Mouse (Mus musculus) myocyte (in vitro differentiated cells): Measurements from ENCODE around the gene Bmp6.

Source experiments
- CEBPB ChIP-seq: IDR thresholded peaks from 2 replicates; pipeline ENCODE4 v1.6.1; 2011; ENCODE audit warnings: mild to moderate bottlenecking, moderate library complexity; ENCODE audit not compliant: poor library complexity, insufficient read depth, severe bottlenecking
- MYOD1 ChIP-seq, 3 experiments: IDR thresholded peaks; one replicate each; pipeline ENCODE4 v1.6.1; 2011; ENCODE audit warnings: control low read depth in 2 of 3, low read depth in 2 of 3, mild to moderate bottlenecking in 2 of 3, moderate library complexity in 1 of 3; ENCODE audit not compliant: insufficient read length in 2 of 3, control insufficient read depth in 1 of 3
- POLR2A ChIP-seq: IDR thresholded peaks from one replicate; pipeline ENCODE4 v1.6.1; 2011; ENCODE audit warnings: low read depth, mild to moderate bottlenecking, control low read depth, moderate library complexity; ENCODE audit not compliant: insufficient read length
- POLR2AphosphoS2 ChIP-seq: IDR thresholded peaks from one replicate; pipeline ENCODE4 v1.6.1; 2011; ENCODE audit warnings: low read depth, control low read depth; ENCODE audit not compliant: insufficient read length
- REST ChIP-seq: IDR thresholded peaks from one replicate; pipeline ENCODE4 v1.6.1; 2011; ENCODE audit warnings: mild to moderate bottlenecking, control low read depth, moderate library complexity; ENCODE audit not compliant: insufficient read depth, insufficient read length
- TCF12 ChIP-seq: IDR thresholded peaks from one replicate; pipeline ENCODE4 v1.6.1; 2011; ENCODE audit warnings: mild to moderate bottlenecking, control low read depth; ENCODE audit not compliant: poor library complexity, insufficient read depth, severe bottlenecking
- USF1 ChIP-seq: IDR thresholded peaks from one replicate; pipeline ENCODE4 v1.6.1; 2011; ENCODE audit warnings: low read depth, mild to moderate bottlenecking, control low read depth, moderate library complexity

GRCm38 (mm10) chr13:38531498-38531897 lies 186.6 kb downstream of the Bmp6 start:
- TF ChIP-seq MYOD1 (IDR thresholded peaks at IDR 0.05; ENCODE audit: control insufficient read depth in 1 of 3, insufficient read length in 2 of 3, low read depth in 2 of 3) = no peak
- TF ChIP-seq REST = no peak
- TF ChIP-seq POLR2A = no peak
- TF ChIP-seq TCF12 = no peak
- no peak for TF ChIP-seq POLR2AphosphoS2
- TF ChIP-seq CEBPB = no peak
- no peak for TF ChIP-seq USF1
